Mouse (Mus musculus) limb, embryonic 11.5 days (tissue): ENCODE measurements around the gene E030018B13Rik. TPM values are rescaled to one million over a fixed set of nuclear protein-coding genes. Genes with fewer than 3 reads are reported as not detected.
A peak's percentile ranks its signal among the peaks of the same experiment; 100 is the strongest.

Source experiments
- ATAC-seq: fragments of 200-750 bp; cut with Nextera tagmentation; 2 replicates; pipeline ENCODE4 v1.8.0; 2017; ENCODE audit warnings: low read depth; ENCODE audit not compliant: insufficient number of reproducible peaks, low FRiP score, low TSS enrichment
- DNase-seq: peaks from one replicate; pipeline ENCODE4 v3.0.0-alpha.2; 2015; ENCODE audit warnings: low spot score
- H3K27ac ChIP-seq: fragments of 300-500 bp; sonication (generic); replicated peaks from 2 replicates; pipeline ENCODE4 v1.5.1; 2014; ENCODE audit warnings: low read depth, mild to moderate bottlenecking, low read length
- H3K27me3 ChIP-seq: fragments of 300-500 bp; sonication (generic); 2 replicates; pipeline ENCODE4 v1.6.1; 2014; ENCODE audit warnings: mild to moderate bottlenecking, low read length, mixed read lengths; ENCODE audit not compliant: control insufficient read depth, insufficient read depth
- H3K36me3 ChIP-seq: fragments of 300-500 bp; sonication (generic); 2 replicates; pipeline ENCODE4 v1.6.1; 2014; ENCODE audit warnings: mild to moderate bottlenecking, low read length, moderate library complexity, mixed read lengths; ENCODE audit not compliant: control insufficient read depth, insufficient read depth
- H3K4me1 ChIP-seq: fragments of 300-500 bp; sonication (generic); 2 replicates; pipeline ENCODE4 v1.6.1; 2014; ENCODE audit warnings: low read length, mixed read lengths; ENCODE audit not compliant: control insufficient read depth, insufficient read depth
- H3K4me2 ChIP-seq: fragments of 300-500 bp; sonication (generic); 2 replicates; pipeline ENCODE4 v1.6.1; 2014; ENCODE audit warnings: low read depth, mild to moderate bottlenecking, moderate library complexity; ENCODE audit not compliant: severe bottlenecking
- H3K4me3 ChIP-seq: fragments of 300-500 bp; sonication (generic); 2 replicates; pipeline ENCODE4 v1.5.1; 2014; ENCODE audit warnings: low read depth, low read length
- H3K9ac ChIP-seq: fragments of 300-500 bp; sonication (generic); 2 replicates; pipeline ENCODE4 v1.6.1; 2014; ENCODE audit warnings: mild to moderate bottlenecking, low read length
- H3K9me3 ChIP-seq: fragments of 300-500 bp; sonication (generic); 2 replicates; pipeline ENCODE4 v1.6.1; 2016; ENCODE audit warnings: low read length; ENCODE audit not compliant: control insufficient read depth
- WGBS: fragments of 180-500 bp; shearing (Covaris S2); extraction: QIAGEN DNeasy Blood & Tissue Kit; methylation state at CpG from one replicate; pipeline ENCODE4 v1.1.7; 2014; 5-methylcytosine and 5-hydroxymethylcytosine counted together
- polyA plus RNA-seq: library from polyadenylated mRNA; unstranded; fragments of >200 nt; fragmentation: Nextera tagmentation; extraction: Ambion mirVana; gene quantifications from 2 replicates; pipeline ENCODE4 v1.2.1, GENCODE M21; 2014

The E030018B13Rik gene
- polyA plus RNA-seq, 1 experiment from 2014 or later = not detected

DNA sequence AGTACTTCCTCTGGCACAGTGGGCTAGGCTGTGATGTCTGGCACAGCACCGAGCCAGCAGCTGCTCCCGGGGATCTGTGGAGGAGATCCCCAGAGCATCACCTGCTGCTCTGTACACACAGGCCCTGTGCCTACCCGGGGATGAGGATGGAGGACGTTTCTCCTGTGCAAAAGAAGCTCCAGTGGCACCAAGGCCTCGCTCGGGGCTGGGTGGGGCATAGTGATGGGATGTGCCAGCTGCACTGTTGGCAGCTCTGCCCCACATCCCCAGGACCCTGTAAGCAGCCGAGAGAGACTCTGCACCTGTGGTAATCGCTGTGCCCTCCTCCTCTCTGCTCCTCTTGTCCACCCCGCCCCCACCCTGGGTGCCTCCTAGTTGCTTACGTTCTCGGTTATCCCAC, 15.3 kb upstream of the E030018B13Rik start:
- H3K4me2 ChIP-seq = no peak overlapping the region
- H3K9me3 ChIP-seq = no peaks in the 10 kb centered on the region
- H3K27ac ChIP-seq = no peak overlapping the region
- ATAC-seq (0 out of 2 replicates have a peak, but pooled peaks have one; percentile 19), DNase-seq (no peak)
- no peaks in the 10 kb centered on the region for H3K36me3 ChIP-seq
- no peak overlapping the region for H3K4me3 ChIP-seq
- WGBS = 77% methylated on average over 11 of the region's 11 CpGs
- no peak overlapping the region for H3K9ac ChIP-seq
- peaks cover 20% of the 10 kb centered on the region for H3K4me1 ChIP-seq
- no peaks in the 10 kb centered on the region for H3K27me3 ChIP-seq

DNA sequence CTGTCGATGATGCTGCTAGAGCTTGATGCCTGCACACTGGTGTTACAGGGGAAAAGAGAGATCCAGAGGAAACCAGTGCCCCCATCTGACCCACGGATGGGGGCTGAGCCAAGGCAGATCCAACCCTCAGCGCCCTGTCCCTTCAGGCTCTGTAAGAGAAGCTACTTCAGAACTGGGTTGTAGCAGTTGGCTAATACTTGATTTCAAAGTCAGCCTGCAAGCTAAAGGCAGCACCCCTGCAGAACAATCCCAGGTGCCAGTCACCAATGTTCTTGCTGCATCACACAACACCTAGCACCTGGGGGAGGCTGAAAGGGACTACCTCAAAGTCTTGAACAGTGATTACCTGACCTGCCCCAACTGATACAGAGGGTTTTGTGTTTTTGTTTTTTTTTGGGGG, 14.7 kb upstream of the E030018B13Rik start:
- DNase-seq (no peak), ATAC-seq (no peak)
- no peak overlapping the region for H3K4me3 ChIP-seq
- 87% methylated on average over 3 of the region's 3 CpGs for WGBS
- H3K36me3 ChIP-seq = no peaks in the 10 kb centered on the region
- H3K9ac ChIP-seq = no peak overlapping the region
- peaks cover 15% of the 10 kb centered on the region for H3K4me1 ChIP-seq
- no peaks in the 10 kb centered on the region for H3K27me3 ChIP-seq
- no peak overlapping the region for H3K4me2 ChIP-seq
- no peaks in the 10 kb centered on the region for H3K9me3 ChIP-seq
- no peak overlapping the region for H3K27ac ChIP-seq

DNA sequence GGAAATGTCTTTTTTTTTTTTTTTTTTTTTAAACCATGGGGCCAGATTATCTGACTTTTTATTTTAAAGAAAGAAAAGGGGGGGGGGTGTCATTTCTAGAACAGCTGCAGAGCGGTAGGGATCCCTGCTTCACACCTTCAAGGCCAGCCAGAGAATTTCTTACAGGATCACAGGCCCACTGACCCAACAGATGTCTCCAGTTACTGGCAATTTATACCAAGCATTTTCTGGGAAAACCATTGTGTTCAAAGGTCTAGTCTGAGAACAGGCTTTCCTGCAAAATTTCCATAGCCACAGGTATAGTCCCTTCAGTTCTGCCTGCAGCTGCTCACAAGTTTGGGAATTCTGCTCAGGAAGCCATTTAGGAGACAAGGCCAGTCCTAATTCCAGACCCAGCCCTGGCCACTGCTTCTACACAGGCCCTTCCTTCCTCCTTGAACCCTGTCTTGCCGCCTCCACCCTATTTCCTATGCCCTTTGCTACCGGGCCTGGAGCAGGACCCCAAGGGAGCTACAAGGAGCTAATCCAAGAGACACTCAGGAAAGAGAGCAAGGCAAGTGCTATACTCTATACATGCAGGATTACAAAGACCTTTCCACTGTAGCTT, 13.9 kb upstream of the E030018B13Rik start:
- 33% methylated on average over 3 of the region's 3 CpGs for WGBS
- Histone ChIP-seq H3K4me2 (no peak overlapping the region), H3K36me3 (no peaks in the 10 kb centered on the region), H3K4me3 (no peak overlapping the region), H3K9ac (no peak overlapping the region), H3K9me3 (no peaks in the 10 kb centered on the region), H3K4me1 (peaks cover 15% of the 10 kb centered on the region), H3K27ac (peak overlapping the region; percentile 65; the same call in 1 of the 2 replicates), H3K27me3 (no peaks in the 10 kb centered on the region)
- no peak for ATAC-seq
- peak; percentile 26 for DNase-seq

DNA sequence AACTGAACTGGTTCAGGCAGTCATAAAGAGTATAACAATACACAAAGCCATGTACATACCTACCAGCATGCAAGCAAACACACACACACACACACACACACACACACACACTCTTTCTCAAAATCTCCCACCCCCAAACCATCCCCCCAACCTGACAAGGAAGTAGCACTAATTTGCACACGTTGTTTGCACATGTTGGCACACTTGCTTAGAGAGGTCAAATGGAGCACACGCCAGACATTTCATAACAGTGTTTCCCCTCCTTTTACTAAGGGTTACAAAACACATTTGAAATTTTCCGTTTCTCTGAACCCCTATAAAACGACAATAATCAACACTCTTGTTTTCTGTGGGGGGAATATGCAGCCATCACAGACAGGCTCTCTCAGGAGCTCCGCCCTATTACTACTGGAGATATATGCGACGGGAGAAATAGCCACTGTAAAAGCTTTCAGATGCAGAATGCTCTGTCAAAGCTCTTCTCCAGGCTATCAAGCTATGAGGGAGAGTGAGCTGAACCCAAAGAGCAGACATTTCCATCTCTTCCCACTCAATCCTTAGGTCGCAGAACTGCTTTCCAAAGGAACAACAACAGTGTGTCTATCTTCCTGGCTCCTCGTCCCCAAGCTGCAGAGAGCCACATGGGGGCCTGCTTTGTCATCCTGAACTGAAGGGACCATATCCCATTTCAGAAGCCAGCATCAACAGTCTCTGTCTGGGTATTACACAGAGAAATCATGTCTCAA, 12.8 kb upstream of the E030018B13Rik start:
- 68% methylated on average over 9 of the region's 9 CpGs for WGBS

DNA sequence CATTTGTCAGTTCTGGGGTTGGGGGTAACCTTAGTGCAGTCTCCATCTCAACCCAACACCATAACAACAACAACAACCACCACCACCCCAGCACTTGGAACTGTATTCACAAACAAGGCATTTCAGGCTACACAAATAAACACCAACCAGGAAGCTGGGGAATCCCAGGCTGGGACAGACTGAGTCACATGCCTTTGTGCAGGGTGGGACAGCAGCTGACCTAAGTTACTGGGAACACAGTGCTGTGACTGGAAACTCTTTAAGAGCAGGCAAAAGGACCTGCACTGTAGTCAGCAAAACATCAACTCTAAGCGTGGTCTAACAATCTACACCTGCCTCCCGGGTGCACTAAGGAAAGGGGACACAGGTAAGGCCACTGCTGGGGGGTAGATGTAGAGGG, 11.5 kb upstream of the E030018B13Rik start:
- Histone ChIP-seq H3K27ac (no peak overlapping the region), H3K9ac (no peak overlapping the region), H3K36me3 (no peaks in the 10 kb centered on the region), H3K4me2 (no peak overlapping the region), H3K27me3 (no peaks in the 10 kb centered on the region), H3K4me1 (peaks cover 16% of the 10 kb centered on the region), H3K9me3 (no peaks in the 10 kb centered on the region), H3K4me3 (no peak overlapping the region)
- ATAC-seq (no peak), DNase-seq (no peak)
- WGBS = 89% methylated on average over 2 of the region's 2 CpGs

More for the DNA sequence above, 12.8 kb upstream of the E030018B13Rik start:
- DNase-seq (no peak), ATAC-seq (no peak)
- Histone ChIP-seq H3K4me3 (no peak overlapping the region), H3K9me3 (no peaks in the 10 kb centered on the region), H3K4me2 (no peak overlapping the region), H3K9ac (no peak overlapping the region), H3K36me3 (no peaks in the 10 kb centered on the region), H3K4me1 (peaks cover 15% of the 10 kb centered on the region), H3K27me3 (no peaks in the 10 kb centered on the region), H3K27ac (no peak overlapping the region)

DNA sequence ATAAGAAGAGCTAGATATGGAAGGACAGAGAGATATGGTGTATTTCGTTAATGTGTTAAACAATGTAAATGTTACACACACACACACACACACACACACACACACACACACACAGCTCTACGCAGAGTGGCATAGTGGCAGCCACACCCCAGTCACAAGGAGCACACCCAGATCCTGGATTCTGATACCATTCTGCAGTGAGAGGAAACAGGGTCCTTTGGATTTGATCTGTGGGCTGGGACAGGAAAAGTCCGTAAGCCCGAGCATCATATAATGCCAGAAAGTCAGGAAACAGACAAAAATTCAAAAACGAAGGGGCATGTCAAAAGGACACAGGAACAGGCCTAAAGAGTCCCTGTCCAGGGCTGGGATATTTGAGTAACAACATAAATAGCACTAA, 11.0 kb upstream of the E030018B13Rik start:
- DNase-seq = no peak
- 88% methylated on average over 5 of the region's 5 CpGs for WGBS
- peaks cover 20% of the 10 kb centered on the region for H3K4me1 ChIP-seq
- no peak overlapping the region for H3K27ac ChIP-seq
- no peaks in the 10 kb centered on the region for H3K27me3 ChIP-seq
- no peaks in the 10 kb centered on the region for H3K9me3 ChIP-seq
- no peak overlapping the region for H3K4me3 ChIP-seq
- no peak overlapping the region for H3K9ac ChIP-seq
- H3K36me3 ChIP-seq = no peaks in the 10 kb centered on the region
- no peak for ATAC-seq
- no peak overlapping the region for H3K4me2 ChIP-seq

DNA sequence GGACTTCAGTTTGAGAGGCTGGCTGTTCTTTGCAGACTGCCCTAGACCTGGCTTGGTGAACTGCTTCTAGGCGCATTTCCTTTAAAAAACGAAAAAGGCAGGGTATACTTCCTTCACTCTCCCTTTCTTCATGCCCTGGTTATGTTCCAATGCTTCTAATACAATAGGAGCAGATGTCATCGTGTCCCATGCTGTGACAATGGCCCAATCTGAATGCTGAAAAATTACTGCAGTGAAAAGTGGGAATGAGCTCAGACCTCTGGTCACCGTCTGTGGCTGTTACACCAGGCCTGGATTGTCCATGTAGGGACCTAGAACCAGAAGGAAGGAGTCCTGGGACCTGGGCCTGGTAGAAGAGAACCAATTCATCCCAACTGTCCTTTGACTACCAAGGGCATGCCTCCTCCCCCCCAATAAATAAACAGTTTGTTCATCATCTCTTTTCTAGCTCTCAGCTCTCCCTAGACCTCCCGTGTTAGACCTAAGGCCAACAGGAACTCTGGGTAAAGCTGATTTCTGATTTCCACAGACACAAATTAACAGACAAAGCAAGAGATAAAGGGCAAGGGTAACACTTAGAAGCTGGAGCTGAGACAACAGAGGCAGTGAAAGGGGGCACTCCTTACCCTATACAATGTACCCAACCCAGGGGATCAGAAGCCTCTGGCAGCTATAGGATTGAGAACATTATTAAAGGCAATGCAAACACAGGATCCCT, 8.7 kb upstream of the E030018B13Rik start:
- peaks cover 27% of the 10 kb centered on the region for H3K4me1 ChIP-seq
- no peak overlapping the region for H3K27ac ChIP-seq
- ATAC-seq = no peak

DNA sequence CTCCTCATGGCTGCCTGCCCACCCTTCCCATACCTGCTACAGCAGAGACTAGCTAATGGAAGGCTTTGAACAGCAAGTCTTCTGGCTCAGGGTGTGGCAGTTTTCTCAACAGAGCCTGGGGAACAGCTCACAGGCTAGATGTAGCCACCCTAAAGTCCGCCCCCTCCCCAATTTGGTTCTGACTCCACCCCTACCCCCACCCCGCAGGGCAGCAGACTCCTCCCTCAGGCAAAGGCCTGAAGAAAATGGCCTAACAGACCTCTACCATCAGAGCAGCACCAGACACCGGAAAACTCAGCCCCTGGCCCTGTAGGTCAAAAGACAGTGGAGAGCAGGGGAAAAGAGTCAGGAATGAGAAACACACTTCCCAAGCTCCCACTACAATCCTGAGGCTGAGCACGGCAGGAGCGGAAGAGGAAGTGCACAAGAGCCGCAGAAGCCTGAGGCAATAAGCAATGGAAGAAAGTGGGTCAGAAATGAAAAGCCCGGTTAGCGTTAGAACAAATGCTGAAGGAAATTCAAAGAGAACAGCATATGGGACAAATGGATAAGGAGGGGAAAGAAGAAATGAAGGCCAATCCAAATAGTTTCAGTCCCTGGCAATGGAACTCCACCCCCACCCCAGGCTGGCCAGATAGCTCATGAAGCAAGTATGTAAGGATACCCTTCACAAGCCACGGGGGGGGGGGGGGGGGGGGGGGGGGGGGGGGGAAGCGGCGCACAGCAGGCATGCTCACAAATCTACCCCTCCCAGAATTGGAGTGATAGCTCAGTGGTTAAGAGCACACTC, 8.0 kb upstream of the E030018B13Rik start:
- Histone ChIP-seq H3K36me3 (no peaks in the 10 kb centered on the region), H3K4me2 (no peak overlapping the region), H3K9ac (no peak overlapping the region), H3K27me3 (no peaks in the 10 kb centered on the region), H3K9me3 (no peaks in the 10 kb centered on the region), H3K27ac (no peak overlapping the region), H3K4me3 (no peak overlapping the region), H3K4me1 (peaks cover 24% of the 10 kb centered on the region)
- 24% methylated on average over 10 of the region's 11 CpGs for WGBS
- ATAC-seq = no peak; the same call in 1 of the 2 replicates
- peak; percentile 34 for DNase-seq

More for the DNA sequence above, 8.7 kb upstream of the E030018B13Rik start:
- no peak overlapping the region for H3K9ac ChIP-seq
- 86% methylated on average over 5 of the region's 5 CpGs for WGBS
- H3K27me3 ChIP-seq = no peaks in the 10 kb centered on the region
- no peaks in the 10 kb centered on the region for H3K9me3 ChIP-seq
- DNase-seq = no peak
- no peak overlapping the region for H3K4me3 ChIP-seq
- H3K4me2 ChIP-seq = no peak overlapping the region
- H3K36me3 ChIP-seq = no peaks in the 10 kb centered on the region
